Mouse (Mus musculus) liver, adult 2 months (tissue): ENCODE data around the gene Ncoa7.

Experiments
- CTCF ChIP-seq: fragments of 200-500 bp; IDR thresholded peaks from 2 replicates; pipeline ENCODE4 v1.5.1; 2011; ENCODE audit warnings: low read depth, low read length, control low read depth
- POLR2A ChIP-seq: fragments of 200-500 bp; IDR thresholded peaks from 2 replicates; pipeline ENCODE4 v1.6.1; 2011; ENCODE audit warnings: low read length, control low read depth; ENCODE audit not compliant: insufficient read depth; ENCODE audit errors: extremely low read depth

GRCm38 (mm10) chr10:30666580-30666979 lies 136.5 kb downstream of the Ncoa7 start:
- TF ChIP-seq POLR2A (no peak), CTCF (no peak)
